Mouse (Mus musculus) 3T3-L1 (cell line): ENCODE measurements around the gene Sars2.
A peak's percentile ranks its signal among the peaks of the same experiment; 100 is the strongest.
"Not testable (repeated sequence)": the region's sequence is repeated elsewhere in the genome, so short reads cannot be mapped to it uniquely, and the experiment has no call there.

Experiments
- DNase-seq: peaks from one replicate; pipeline ENCODE4 v3.0.0-alpha.2; 2015; ENCODE audit warnings: low read depth, low spot score

Sars2 gene

DNA sequence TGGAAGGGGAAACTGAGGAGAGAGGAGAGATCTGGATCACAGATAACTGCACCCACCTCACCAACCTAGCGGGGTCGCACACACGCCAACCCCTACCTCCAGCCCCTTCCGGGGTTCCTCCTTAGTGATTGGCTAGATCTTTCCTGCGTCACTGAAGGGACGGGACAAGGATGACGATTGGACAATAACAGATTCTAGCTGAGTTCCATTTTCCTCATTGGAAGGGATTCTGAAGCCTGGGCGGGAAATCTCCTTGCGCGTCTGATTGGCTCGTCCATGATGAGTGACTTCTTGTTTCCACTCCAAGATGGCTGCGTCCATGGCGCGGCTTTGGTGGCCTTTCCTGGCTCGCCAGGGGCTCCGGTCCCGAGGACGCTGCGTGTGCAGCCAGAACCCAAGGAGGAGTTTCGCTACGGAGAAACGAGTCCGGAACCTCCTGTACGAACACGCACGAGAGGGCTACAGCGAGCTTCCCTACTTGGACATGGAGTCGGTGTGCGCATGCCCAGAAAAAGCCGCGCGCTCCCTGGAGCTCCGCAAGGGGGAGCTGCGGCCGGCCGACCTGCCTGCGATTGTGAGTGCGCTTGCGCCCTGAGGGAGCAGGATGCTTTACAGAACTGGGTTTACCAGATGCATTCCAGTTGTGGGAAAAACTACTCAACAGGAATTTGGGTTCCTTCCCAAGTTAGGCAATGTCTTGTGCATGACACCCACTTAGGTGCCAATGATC, at the start of gene Sars2, which contains the start of gene Mrps12:
Gene Sars2 (plus strand): TSS at position 284 of the 730 bp plus-strand sequence.
Gene Mrps12 (minus strand): TSS at position 112 of the 730 bp plus-strand sequence.
- DNase-seq, result peak; percentile 98

DNA sequence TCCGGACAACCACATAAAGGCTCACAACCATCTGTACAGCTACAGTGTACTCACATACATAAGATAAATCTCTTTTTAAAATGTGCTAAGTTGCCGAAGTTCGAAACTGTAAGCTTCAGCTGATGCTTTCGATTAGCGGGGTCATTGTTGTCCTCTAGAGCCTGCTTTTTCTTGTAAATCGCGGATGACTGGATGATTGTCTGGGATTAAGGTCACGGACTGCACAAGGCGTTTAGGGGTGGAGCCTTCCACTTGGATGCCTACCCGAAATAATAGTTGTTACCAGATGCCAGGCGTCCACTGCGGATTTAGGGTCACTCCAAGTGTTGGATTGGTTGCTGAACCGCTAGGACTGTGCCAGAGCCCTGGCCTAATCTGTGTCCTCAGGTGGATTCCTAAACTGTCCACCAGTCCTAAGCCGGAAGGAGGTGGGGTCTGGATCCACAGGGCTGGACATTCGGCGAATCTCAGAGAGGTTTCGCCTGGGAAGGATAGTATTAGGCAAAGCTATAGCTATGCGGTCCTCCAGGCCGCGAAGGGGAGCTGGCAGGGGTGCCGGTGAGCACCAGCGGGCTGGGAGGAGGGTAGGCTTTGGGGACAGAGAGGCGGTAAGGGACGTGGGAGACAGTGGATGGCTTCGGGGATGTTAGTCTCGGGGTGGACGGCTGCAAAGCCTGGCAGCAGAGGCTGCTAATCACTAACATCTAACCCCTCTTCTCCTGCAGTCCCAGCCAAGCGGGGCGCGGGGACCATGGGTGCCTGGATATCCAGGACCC, 49.1 kb upstream of the Sars2 start, which contains the start of gene Fbxo27:
Gene Fbxo27 (plus strand): TSS at position 305 of the 776 bp plus-strand sequence.
- DNase-seq, result no peak

DNA sequence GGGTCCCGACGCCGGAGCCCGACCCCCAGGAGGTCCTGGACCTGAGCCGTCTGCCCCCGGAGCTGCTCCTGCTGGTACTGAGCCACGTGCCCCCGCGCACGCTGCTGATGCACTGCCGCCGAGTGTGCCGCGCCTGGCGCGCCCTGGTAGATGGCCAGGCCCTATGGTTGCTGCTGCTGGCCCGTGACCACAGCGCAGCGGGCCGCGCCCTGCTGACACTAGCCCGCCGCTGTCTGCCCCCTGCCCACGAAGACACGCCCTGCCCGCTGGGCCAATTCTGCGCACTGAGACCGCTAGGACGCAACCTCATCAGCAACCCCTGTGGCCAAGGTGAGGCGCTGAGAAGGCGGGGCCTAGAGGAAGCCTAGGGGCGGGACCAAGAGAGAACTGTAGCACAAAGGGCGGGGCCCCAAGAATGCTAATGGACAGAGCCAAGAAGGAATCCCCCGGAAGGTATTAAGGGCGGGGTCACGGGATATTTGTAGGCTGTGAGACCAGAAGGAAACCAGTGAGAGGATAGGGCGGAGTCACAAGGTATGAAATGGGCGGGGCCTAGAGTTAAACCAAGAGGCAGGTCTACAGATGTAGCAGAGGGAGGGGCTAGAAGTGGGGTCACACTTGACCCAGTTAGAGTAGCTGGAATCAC, 48.3 kb upstream of the Sars2 start:
- no peak for DNase-seq

DNA sequence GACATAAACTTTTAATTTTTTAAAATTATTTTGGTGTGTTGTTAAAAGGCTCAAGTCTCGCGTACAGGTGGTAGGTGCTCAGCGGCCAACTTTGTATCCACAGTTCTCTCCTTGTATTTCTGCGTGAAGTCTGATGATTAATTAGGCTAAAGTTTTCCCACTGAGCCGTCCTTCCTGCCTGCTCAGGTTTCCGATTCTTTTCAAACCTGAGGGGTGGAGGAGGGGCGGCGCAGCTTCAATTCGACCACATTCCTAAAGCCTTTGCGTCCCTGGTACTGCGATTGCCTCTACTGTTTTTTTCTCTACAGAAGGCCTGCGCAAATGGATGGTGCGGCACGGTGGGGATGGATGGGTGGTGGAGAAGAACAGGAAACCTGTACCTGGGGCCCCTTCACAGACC, 47.4 kb upstream of the Sars2 start:
- no peak for DNase-seq

DNA sequence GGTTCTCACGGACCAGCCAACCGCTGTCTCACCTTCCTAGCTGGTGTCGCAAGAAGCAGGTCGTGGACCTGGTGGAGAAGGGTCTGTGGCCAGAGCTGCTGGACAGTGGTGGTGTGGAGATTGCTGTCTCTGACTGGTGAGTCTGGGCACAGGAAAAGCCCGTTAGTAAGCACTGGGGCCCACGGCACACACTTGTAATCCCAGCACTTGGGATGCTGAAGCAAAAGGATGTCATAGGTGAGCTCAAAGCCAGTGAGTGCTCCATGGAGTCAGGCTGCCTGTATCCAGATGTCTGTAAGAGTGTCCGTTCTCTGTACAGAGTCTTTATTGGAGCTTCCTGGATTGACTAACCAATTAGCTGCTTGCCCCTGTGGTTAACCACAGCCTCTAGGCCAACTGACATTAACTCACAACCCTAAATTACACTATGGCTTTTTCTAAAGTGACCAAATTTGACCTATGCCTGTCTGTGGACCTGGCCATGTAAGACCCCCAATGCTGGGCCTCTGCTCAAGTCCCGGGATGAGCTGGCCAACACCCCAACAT, 46.8 kb upstream of the Sars2 start:
- DNase-seq, result no peak

DNA sequence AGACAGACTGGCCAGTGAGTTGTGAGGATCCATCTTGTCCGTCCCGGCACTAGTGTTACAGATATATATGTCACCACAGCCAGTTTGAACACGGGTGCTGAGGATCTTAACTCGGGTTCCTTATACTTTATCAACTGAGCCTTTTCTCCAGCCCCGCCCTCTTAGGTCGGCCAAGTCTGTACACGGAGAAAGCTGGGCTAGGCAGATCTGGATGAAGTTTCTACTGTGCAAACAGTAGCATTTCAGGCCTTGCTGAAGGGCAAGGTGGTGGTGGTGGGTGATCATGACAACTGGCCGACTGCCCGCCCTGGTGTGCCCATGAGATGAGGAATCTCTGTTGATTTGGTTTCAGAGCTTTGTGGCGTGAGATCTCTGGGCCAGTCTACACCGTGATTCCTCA, 44.5 kb upstream of the Sars2 start:
- no peak for DNase-seq

DNA sequence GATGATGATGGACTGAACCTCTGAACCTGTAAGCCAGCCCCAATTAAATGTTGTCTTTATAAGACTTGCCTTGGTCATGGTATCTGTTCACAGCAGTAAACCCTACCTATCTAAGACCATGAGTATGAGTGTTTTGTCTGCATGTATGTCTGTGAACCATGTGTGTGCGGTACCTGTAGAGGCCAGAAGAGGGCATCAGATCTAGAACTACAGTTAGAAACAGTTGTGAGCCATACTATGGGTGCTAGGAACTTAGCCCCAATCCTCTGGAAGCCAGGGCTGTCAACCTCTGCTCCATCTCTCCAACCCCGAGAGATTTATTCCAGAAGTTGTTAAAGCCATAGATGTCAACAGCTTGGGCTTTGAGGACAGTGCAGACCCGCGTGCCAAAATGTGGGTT, 41.5 kb upstream of the Sars2 start:
- no peak for DNase-seq

DNA sequence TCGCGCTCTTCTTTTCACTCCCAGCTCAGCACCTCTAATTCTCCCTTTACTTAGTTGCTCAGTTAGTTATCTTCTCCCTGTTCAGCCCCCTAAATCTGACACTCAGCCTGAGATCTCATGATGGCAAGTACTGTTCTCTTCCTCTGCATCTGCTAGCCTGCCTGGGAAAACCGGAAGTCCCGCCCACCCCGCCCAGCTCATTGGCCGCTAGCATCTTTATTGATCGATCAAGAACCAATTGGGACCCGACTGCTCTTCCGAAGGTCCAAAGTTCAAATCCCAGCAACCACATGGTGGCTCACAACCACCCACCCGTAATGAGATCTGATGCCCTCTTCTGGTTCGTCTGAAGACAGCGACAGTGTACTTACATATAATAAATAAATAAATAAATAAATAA, 40.5 kb upstream of the Sars2 start:
- not testable (repeated sequence) for DNase-seq

DNA sequence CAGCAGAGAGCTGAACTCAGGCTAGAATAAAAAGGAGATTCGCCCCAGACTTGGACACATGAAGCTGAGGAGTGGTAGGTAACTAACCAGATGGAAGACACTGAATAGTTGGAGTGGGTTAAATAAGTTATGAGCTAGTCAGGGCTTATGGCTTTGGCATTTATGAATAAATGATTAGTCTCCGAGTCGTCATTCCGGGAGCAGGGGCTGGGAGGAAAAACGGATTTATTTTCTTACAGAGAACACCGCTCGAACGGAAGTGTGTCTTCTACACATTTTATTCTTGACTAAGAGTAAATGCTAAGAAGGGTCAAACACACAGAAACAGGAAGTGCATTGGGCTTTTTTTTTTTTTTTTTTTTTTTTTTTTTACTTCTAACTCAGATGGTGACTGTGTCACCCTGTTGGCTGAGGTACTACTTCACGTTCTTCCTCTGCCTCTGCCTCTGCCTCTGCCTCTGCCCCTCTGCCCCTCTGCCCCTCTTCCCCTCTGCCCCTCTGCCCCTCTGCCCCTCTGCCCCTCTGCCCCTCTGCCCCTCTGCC, 39.1 kb upstream of the Sars2 start:
- DNase-seq, result no peak

DNA sequence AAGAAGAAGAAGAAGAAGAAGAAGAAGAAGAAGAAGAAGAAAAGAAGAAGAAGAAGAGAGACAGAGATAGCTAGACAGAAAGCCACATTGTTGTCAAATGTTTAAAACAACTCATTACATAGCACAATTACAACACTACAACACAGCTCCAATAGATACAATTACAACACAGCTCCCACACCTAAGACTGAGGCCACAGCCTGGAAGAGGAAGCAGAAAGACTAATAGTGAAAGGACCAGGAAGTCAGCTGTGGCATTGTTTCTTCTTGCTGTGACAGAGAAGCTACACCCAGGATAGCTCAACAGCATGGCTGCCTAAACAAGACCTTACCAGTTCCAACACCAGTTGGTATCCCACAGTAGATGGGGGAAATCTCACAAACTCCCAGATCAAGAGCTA, 32.3 kb upstream of the Sars2 start:
- no peak for DNase-seq

DNA sequence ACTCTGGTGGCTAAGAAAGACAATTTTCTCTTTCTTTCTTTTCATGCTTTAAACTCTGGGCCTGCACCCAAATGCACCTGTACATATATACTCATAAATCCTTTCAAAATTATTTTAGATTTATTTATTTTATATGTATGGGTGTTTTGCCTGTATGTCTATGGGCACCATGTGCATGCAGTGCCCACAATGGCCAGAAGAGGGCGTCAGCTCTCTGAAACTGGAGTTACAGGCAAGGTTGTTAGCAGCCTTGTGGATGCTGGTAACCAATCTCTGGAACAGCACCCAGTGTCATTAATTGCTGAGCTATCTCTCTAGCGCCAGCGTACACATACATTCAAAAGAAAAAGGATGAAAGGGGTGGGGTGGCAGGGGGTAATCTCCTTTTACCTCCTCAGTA, 30.8 kb upstream of the Sars2 start:
- DNase-seq, result no peak

DNA sequence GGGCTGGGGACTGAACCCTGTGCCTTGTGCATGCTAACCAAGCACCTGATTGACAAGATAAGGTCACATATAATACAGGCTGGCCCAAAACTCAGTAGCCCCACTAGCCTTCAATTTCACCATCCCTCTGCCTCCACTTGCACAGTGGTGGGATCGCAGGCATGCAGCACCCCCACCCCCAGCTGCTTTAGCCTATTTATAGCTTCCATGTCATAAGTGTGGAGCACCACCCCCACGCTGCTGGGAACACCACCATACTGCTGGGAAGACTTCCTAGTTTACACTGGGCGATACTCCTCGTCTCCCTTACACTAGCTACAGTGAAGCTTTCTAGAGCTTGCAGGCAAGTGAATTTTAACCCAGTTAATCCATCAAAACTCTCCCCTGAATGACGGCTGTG, 27.1 kb upstream of the Sars2 start:
- DNase-seq, result no peak

DNA sequence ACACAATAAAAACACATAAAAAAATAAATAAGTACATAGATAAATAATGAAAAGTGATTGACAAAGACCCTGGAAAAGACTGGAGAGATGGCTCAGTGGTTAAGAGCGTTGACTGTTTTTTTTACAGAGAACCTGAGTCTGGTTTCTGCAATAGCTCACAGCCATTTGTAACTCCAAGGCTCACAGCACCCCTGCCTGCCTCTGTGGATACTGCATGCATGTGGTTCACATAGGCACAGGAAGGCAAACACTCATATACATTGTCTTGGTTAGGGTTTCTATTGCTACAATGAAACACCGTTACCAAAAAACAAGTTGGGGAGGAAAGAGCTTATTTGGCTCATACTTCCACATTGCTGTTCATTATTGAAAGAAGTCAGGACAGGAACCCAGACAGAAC, 26.2 kb upstream of the Sars2 start:
- peak; percentile 30 for DNase-seq

DNA sequence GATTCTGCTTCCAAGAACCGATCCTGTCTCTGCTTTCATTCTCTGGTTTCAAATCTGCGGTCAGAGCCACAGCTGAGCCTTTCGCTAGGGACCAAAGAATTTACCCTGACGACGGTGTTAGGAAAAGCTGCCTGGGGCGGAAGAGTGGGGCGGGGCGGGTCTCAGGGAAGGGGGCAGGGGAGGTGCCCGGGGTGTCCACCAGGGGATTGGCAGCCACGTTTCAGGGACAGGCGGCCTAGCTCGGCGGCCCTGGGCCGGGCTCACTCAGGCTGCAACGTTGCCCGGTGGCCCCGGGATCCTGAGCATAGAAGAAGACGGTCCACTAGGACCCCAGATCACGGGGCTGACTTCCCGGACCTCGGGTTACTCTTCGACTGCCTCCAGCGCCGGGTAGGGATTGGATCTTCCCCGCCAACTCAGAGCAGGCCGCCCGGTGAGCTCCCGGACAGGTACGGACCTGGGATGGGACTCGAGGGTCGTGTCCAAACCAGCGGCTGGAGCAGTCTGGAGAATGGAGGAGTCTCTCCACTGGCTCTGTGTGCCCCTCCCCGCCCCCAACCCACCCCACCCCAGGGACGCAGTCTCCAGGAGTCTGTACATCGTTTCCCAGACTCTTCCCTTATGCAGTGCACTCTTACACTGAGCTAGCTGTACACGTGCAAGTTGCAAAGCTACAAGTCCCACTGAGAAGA, 25.1 kb upstream of the Sars2 start, which contains the start of gene Fbxo17:
Gene Fbxo17 (plus strand): TSS at position 215 of the 692 bp plus-strand sequence.
- peak; percentile 80 for DNase-seq

DNA sequence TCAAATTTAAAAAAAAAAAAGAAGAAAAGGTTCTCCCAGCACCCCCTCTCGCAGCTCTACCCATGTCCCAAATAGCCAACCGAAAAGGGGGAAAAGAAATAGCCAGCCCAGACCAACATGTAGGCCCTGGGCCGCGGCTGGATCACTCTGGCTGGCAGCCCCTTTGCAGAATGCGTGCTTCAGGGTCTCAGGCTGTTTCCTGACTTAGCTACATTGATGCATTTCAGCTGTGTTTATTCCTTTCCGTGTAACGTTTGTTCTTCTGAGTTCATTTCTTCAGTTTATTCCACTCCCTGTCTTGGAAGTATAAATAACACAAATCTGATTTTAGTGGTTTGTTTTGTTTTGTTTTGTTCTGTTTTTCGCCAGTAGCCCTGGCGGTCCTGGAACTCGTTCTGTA, 24.1 kb upstream of the Sars2 start:
- no peak for DNase-seq

DNA sequence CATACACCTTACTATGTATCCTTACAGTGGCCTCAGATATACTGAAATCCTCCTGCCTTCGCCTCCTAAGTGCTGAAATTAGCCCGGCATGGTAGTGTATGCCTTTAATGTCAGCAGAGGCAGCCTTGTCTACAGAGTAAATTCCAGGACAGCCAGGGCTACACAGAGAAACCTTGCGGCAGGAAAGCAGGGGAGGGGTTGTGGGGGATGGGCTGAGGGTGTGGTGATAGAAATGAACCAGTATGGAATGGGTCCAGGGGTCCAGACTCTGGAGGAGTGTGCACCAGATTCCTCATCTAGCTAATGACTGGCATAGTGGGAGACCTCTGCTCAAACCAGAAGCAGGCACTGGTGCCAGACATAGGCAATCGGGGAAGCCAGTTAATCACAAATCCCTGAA, 22.6 kb upstream of the Sars2 start:
- no peak for DNase-seq

DNA sequence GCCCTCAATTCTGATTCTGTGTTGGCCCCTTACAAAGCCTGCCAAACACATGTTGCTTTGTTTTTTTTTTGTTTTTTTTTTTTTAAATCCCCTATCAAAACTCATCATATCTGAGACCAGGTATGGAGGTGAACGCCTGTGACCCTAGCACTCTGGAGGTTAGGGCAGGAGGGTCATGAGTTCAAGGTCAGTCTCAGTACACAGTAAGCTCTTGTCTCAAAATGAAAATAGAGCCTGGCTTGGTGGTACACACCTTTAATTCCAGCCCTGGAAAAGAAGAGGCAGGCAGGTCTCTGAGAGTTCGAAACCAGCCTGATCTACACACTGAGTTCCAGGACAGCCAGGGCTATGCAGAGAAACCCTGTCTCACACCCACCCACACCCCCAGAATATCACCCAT, 22.1 kb upstream of the Sars2 start:
- no peak for DNase-seq

DNA sequence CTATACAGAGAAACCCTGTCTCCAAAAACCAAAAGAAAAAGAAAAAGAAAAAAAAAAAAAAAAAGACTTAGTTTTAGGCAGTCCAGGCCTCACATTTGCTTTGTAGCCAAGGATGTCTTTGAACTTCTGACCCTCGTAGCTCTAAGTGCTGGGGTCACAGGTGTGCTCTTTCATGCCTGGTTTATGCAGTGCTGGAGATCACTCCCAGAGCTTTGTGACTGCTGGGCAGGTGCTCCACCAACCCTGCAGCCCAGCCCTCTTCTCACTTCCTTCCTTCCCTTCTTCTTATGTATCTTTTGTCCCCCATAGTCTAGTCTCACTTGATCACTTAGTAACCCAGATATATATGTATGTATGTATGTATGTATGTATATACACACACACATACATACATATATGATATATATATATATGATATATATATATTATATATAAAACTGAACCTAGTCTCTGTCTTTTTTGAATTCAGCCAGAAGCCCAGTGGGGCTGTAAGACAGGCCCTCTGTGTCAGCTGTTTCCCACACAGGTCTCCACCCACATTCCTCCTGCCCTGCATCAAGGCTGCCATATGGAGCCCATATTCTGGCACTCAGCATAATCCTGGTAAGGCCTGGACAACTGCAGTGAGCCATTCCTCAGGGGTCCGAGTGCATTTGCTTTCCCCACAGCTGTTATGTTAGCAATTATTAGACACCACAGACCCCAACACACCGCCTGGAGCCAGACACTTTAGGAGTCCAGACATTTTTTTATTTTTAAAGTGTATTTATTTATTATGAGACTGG, 20.8 kb upstream of the Sars2 start:
- peak; percentile 68 for DNase-seq

DNA sequence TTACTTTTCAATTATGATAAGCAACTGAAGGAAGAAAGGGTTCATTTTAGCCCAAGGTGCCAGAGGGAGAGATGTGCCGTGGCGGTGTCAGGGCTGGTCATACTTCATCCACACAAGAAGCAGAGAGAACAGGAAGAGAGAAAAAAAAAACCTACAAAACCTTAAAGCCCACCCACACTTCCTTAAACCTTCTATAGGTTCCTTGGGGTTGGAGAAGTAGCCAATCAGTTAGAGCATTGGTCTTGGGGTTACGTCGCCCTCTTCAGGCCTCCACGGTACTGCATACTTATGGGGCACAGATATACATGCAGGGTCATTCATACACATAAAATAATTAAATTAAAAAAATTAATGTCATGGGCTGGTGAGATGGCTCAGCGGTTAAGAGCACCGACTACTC, 19.7 kb upstream of the Sars2 start:
- DNase-seq, result no peak

DNA sequence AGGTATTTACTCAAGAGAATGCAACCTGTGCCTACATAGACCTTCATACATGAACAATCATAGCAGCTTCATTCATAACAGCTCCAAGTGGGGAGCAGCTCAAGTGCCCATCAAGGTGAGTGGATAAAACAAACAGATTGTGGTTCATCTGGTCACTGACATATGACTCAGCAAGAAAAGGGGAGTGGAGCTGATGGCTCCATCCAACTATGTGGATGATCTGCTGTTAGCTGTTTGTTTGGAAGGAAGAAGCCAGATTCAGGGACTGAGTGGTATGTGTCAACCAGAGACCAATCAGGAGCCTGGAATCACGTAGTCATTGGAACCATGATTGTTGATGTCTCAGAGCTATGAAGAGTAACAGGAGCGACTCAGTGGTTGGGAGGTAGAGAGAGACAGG, 17.2 kb upstream of the Sars2 start:
- peak; percentile 23 for DNase-seq
